Mouse (Mus musculus): Measurements from ENCODE around the gene Spag6.

DNA sequence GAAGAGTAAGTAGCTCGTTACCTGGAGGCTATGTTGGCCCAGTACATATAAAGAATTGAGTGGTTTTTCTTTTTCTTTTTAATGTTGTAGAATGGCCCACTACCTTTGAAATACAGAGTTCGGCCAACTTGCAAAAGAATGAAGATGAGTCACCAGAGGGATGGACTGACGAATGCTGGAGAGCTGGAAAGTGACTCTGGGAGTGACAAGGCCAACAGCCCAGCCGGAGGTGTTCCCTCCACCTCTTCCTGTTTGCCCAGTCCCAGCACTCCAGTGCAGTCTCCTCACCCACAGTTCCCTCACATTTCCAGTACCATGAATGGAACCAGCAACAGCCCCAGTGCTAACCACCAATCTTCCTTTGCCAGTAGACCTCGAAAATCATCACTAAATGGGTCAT is 9.8 kb upstream of the Spag6 start:
- no peak for TF ChIP-seq CTCF (IDR thresholded peaks at IDR 0.05; ENCODE audit: low read depth, low read length)
- no peak for TF ChIP-seq POLR2A (IDR thresholded peaks at IDR 0.05; ENCODE audit: insufficient read depth, low read length)
- no peak for TF ChIP-seq EP300 (IDR thresholded peaks at IDR 0.05; ENCODE audit: insufficient read depth, low read depth, low read length)

Data from ES-Bruce4 (cell line).